Mouse (Mus musculus) G1E (cell line): ENCODE measurements around the gene Brinp1.

Source experiments
- CTCF ChIP-seq: IDR thresholded peaks from 2 replicates; pipeline ENCODE4 v1.5.1; 2012; ENCODE audit warnings: low read depth, low read length, inconsistent platforms, mixed read lengths
- GATA1 ChIP-seq: IDR thresholded peaks from 2 replicates; pipeline ENCODE4 v1.6.1; 2012; ENCODE audit warnings: borderline replicate concordance, low read length, inconsistent platforms, mixed read lengths
- POLR2AphosphoS5 ChIP-seq: IDR thresholded peaks from 2 replicates; pipeline ENCODE4 v1.6.1; 2012; ENCODE audit warnings: low read depth, low read length, inconsistent platforms; ENCODE audit not compliant: insufficient replicate concordance

- TF ChIP-seq POLR2AphosphoS5 = no peak
- no peak for TF ChIP-seq CTCF
- no peak for TF ChIP-seq GATA1
Measured at GRCm38 (mm10) chr4:68806502-68806901, 147.7 kb downstream of the Brinp1 start.
